Mouse (Mus musculus): ENCODE measurements around the gene Scube2. TPM values are rescaled to one million over a fixed set of nuclear protein-coding genes. Genes with fewer than 3 reads are reported as not detected.

Scube2 gene
- total RNA-seq, 2 experiments from 2014 or later = not detected

- ATAC-seq (replicated peaks; ENCODE audit: poor library complexity, severe bottlenecking) = no peak
Observed at GRCm38 (mm10) chr7:109804355-109804754, 61.1 kb downstream of the Scube2 start.

- ATAC-seq (replicated peaks; ENCODE audit: poor library complexity, severe bottlenecking) = no peak
Observed at GRCm38 (mm10) chr7:109803516-109803915, 62.0 kb downstream of the Scube2 start.

GRCm38 (mm10) chr7:109800626-109801025, 64.9 kb downstream of the Scube2 start:
- no peak for ATAC-seq (replicated peaks; ENCODE audit: poor library complexity, severe bottlenecking)

GRCm38 (mm10) chr7:109799168-109799567, 66.3 kb downstream of the Scube2 start:
- ATAC-seq (replicated peaks; ENCODE audit: poor library complexity, severe bottlenecking) = no peak

GRCm38 (mm10) chr7:109795564-109795963, 69.9 kb downstream of the Scube2 start:
- no peak for ATAC-seq (replicated peaks; ENCODE audit: poor library complexity, severe bottlenecking)

- no peak for ATAC-seq (replicated peaks; ENCODE audit: poor library complexity, severe bottlenecking)
Observed at GRCm38 (mm10) chr7:109794556-109794955, 70.9 kb downstream of the Scube2 start.

- ATAC-seq (replicated peaks; ENCODE audit: poor library complexity, severe bottlenecking) = peak; percentile 78
Observed at GRCm38 (mm10) chr7:109792759-109793158, 72.7 kb downstream of the Scube2 start.

GRCm38 (mm10) chr7:109790818-109791217, 74.7 kb downstream of the Scube2 start:
- no peak for ATAC-seq (replicated peaks; ENCODE audit: poor library complexity, severe bottlenecking)

GRCm38 (mm10) chr7:109787860-109788259, 77.6 kb downstream of the Scube2 start:
- no peak for ATAC-seq (replicated peaks; ENCODE audit: poor library complexity, severe bottlenecking)

- ATAC-seq (replicated peaks; ENCODE audit: poor library complexity, severe bottlenecking) = no peak
Observed at GRCm38 (mm10) chr7:109783281-109783680, 82.2 kb downstream of the Scube2 start.

- ATAC-seq (replicated peaks; ENCODE audit: poor library complexity, severe bottlenecking) = peak; percentile 88
Observed at GRCm38 (mm10) chr7:109781470-109782203, 83.8 kb downstream of the Scube2 start, which contains the start of gene Nrip3. Gene Nrip3 (minus strand): TSS chr7:109782025.

GRCm38 (mm10) chr7:109781087-109781469, 84.4 kb downstream of the Scube2 start:
- peak; percentile 54 for ATAC-seq (replicated peaks; ENCODE audit: poor library complexity, severe bottlenecking)

- no peak; the same call in 1 of the 2 replicates for ATAC-seq (replicated peaks; ENCODE audit: poor library complexity, severe bottlenecking)
Observed at GRCm38 (mm10) chr7:109772251-109772650, 93.2 kb downstream of the Scube2 start.

- no peak for ATAC-seq (replicated peaks; ENCODE audit: poor library complexity, severe bottlenecking)
Observed at GRCm38 (mm10) chr7:109768699-109769383, 96.6 kb downstream of the Scube2 start.

- ATAC-seq (replicated peaks; ENCODE audit: poor library complexity, severe bottlenecking) = no peak
Observed at GRCm38 (mm10) chr7:109767575-109768350, 97.7 kb downstream of the Scube2 start.

- no peak for ATAC-seq (replicated peaks; ENCODE audit: poor library complexity, severe bottlenecking)
Observed at GRCm38 (mm10) chr7:109764009-109764408, 101.5 kb downstream of the Scube2 start.

GRCm38 (mm10) chr7:109756291-109756690, 109.2 kb downstream of the Scube2 start:
- ATAC-seq (replicated peaks; ENCODE audit: poor library complexity, severe bottlenecking) = no peak

- ATAC-seq (replicated peaks; ENCODE audit: poor library complexity, severe bottlenecking) = no peak
Observed at GRCm38 (mm10) chr7:109754034-109754433, 111.4 kb downstream of the Scube2 start.

GRCm38 (mm10) chr7:109752008-109752925, 113.2 kb downstream of the Scube2 start, which contains the start of gene Tmem9b:
Gene Tmem9b (minus strand): TSS chr7:109752875.
- ATAC-seq (replicated peaks; ENCODE audit: poor library complexity, severe bottlenecking) = peak; percentile 90
